Mouse (Mus musculus): ENCODE measurements around the gene Itprip.

DNA sequence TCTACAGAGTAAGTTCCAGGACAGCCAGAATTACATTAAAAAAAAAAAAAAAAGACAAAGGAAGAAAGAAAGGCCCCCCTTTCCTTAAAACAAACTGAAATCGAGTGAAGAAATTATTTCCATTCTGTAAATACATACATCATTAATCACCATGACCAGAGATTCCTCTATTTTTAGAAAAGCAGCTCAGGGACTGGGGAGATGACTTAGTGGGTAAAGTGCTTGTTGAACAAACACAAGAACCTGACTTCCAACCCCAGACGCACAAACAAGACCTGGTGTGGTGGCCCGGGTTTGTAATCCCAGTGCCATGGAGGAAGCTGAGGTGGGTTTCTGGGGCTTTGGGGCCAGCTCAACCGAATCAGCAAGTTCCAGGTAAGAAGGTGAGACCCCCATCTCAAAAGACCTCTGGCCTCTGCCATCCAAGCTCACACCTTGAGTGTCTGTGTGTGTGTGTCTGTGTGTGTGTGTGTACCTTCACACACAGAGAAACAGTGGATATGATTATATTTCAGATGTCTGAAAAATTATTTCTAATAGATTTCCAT, 51.4 kb downstream of the Itprip start:
- TF ChIP-seq CTCF (IDR thresholded peaks at IDR 0.05; ENCODE audit: borderline replicate concordance, insufficient read depth, low read length) (no peak), POLR2A (IDR thresholded peaks at IDR 0.05; ENCODE audit: low read depth, low read length) (no peak)
